Mouse (Mus musculus): ENCODE results near the gene Grin2b. TPM values are rescaled to one million over a fixed set of nuclear protein-coding genes. Genes with fewer than 3 reads are reported as not detected.

Gene Grin2b
- total and polyA plus RNA-seq, 3 experiments: not detected

DNA sequence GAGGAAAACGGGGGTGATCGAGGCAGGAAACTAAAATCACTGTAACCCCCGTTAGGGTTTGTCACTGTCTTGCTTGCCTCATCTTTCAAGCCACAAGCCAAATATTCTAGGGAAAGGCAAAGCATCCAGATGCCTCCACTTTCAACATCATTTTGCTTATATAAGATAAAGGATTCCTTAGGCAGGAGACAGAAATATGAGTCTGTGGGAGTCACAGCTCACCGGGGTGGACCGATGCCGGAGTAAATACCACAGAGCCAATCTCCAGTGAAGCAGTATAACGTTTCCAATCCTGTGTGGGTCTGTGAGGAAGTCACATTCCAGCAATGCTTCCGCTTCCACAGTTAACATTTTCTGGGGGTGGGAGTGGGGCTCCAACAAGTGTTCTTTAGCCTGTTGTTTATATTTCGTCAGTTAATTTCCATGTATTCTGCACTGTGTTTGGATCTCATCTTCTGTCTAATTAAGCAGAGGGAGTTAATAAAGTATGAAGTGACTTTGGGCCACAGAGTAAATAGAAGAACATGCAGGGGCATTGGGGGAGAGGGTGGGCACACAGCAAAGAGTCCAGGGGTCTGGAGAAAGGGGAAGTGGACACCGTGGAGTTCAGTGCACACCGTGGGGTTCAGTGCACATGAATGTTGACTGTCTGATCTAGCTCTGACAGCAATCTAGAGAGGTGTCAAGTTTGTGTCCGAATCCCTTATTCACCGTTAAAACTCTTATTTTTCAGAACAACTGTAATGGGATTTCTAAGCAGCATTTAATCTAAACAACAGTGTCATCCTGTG lies 374.9 kb downstream of the Grin2b start:
- H3K36me3 ChIP-seq (replicated peaks in 1 of 2; ENCODE audit: control insufficient read depth in 1 of 2, insufficient read depth in 1 of 2, low read length in 1 of 2): no peaks in the 10 kb centered on the region
- in situ Hi-C loops (cut with MboI; ENCODE audit: low pct_ligation_motif_present, low pct_unique_long_range_greater_than_20kb, low sequenced_read_pairs): no loop called here
- dilution Hi-C loops (cut with MboI; ENCODE audit: extremely low pct_ligation_motif_present, extremely low pct_unique_long_range_greater_than_20kb, low sequenced_read_pairs): no loop called here
- peaks cover 87% of the 10 kb centered on the region for H3K9me3 ChIP-seq (replicated peaks; ENCODE audit: low read length)
- TF ChIP-seq NELFE (IDR thresholded peaks at IDR 0.05; ENCODE audit: low read depth, low read length) (no peak), POLR2A (IDR thresholded peaks at IDR 0.05; ENCODE audit: low read depth, low read length) (no peak), USF1 (IDR thresholded peaks at IDR 0.05; ENCODE audit: low read depth, low read length) (no peak), ELF1 (IDR thresholded peaks at IDR 0.05; ENCODE audit: low read depth, low read length) (no peak), IRF4 (IDR thresholded peaks at IDR 0.05; ENCODE audit: low read depth, low read length) (no peak), MAFK (IDR thresholded peaks at IDR 0.05; ENCODE audit: insufficient replicate concordance, low read length) (no peak), MYC (IDR thresholded peaks at IDR 0.05; ENCODE audit: low read depth, low read length) (no peak), EP300 (IDR thresholded peaks at IDR 0.05; ENCODE audit: low read length) (no peak)
- H3K27ac ChIP-seq (ENCODE audit: insufficient read depth, low read depth): no peak overlapping the region
- H3K79me2 ChIP-seq (replicated peaks; ENCODE audit: control insufficient read depth, extremely low read depth, insufficient read depth, poor library complexity, severe bottlenecking): no peaks in the 10 kb centered on the region
- H3K4me1 ChIP-seq (ENCODE audit: control insufficient read depth in 1 of 2, insufficient read depth in 2 of 2): no peaks in the 10 kb centered on the region
- no peak overlapping the region for H3K4me2 ChIP-seq (ENCODE audit: insufficient read depth, low read depth, poor library complexity, severe bottlenecking)
- H3K4me3 ChIP-seq (replicated peaks in 1 of 3; ENCODE audit: low read depth in 2 of 3, low read length in 2 of 3, poor library complexity in 1 of 3): no peak overlapping the region
- H3K9ac ChIP-seq (ENCODE audit: insufficient read depth, low read depth): no peak overlapping the region
- no peak for DNase-seq (ENCODE audit: extremely low read depth)
- H3K27me3 ChIP-seq (replicated peaks): no peaks in the 10 kb centered on the region

DNA sequence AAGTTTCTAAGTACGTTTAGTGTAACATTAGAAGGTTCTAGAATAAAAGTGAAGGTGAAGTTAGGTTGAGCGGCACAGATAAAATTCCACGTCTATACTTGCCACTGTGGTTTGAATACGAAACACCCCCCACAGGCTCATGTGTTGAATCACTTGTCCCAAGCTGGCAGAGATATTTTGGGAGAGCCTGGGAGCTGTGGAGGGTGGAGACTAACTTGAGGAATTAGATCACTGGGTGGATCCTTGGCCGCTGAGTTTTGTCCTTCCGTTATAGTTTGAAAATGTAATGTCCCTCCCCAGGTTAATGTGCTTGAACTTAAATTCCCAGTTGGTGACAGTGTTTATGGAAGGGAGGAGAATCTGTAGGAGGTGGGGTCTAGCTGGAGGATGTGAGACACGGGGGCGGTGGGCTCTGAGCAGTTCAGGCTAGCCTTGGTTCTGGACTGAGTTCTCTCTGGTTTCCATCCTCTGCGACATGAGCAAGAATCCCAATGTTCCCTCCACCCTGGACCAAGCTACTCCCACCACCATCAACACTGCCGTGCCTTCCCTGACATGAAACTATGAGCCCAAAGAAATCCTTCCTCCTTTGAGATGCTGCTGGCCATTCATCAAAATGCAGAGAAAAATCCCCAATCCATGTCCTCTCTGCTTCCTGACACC lies 375.8 kb downstream of the Grin2b start:
- no peaks in the 10 kb centered on the region for H3K36me3 ChIP-seq (replicated peaks in 1 of 2; ENCODE audit: control insufficient read depth in 1 of 2, insufficient read depth in 1 of 2, low read length in 1 of 2)
- no peaks in the 10 kb centered on the region for H3K4me1 ChIP-seq (ENCODE audit: control insufficient read depth in 1 of 2, insufficient read depth in 2 of 2)
- no peaks in the 10 kb centered on the region for H3K79me2 ChIP-seq (replicated peaks; ENCODE audit: control insufficient read depth, extremely low read depth, insufficient read depth, poor library complexity, severe bottlenecking)
- no peak for DNase-seq (ENCODE audit: extremely low read depth)
- dilution Hi-C loops (cut with MboI; ENCODE audit: extremely low pct_ligation_motif_present, extremely low pct_unique_long_range_greater_than_20kb, low sequenced_read_pairs): no loop called here
- in situ Hi-C loops (cut with MboI; ENCODE audit: low pct_ligation_motif_present, low pct_unique_long_range_greater_than_20kb, low sequenced_read_pairs): no loop called here
- H3K4me2 ChIP-seq (ENCODE audit: insufficient read depth, low read depth, poor library complexity, severe bottlenecking): no peak overlapping the region
- no peak overlapping the region for H3K9ac ChIP-seq (ENCODE audit: insufficient read depth, low read depth)
- TF ChIP-seq MEF2A (IDR thresholded peaks at IDR 0.05; ENCODE audit: borderline replicate concordance, low read depth, low read length): no peak
- no peak for TF ChIP-seq GABPA (IDR thresholded peaks at IDR 0.05; ENCODE audit: insufficient replicate concordance, low read depth, low read length)
- TF ChIP-seq E2F4 (IDR thresholded peaks at IDR 0.05; ENCODE audit: insufficient replicate concordance, low read depth, low read length): no peak
- no peak for TF ChIP-seq NRF1 (IDR thresholded peaks at IDR 0.05; ENCODE audit: low read depth, low read length)
- TF ChIP-seq PAX5 (IDR thresholded peaks at IDR 0.05; ENCODE audit: low read length): no peak
- TF ChIP-seq ETS1 (conservative IDR thresholded peaks at IDR 0.05; ENCODE audit: low read depth, low read length): no peak
- TF ChIP-seq BHLHE40 (IDR thresholded peaks at IDR 0.05; ENCODE audit: low read depth, low read length): no peak
- TF ChIP-seq ZNF384 (IDR thresholded peaks at IDR 0.05; ENCODE audit: low read depth, low read length): no peak
- no peak for TF ChIP-seq TCF12 (IDR thresholded peaks at IDR 0.05; ENCODE audit: low read depth, low read length)
- no peak for TF ChIP-seq RAD21 (IDR thresholded peaks at IDR 0.05; ENCODE audit: low read depth, low read length)
- no peak for TF ChIP-seq HCFC1 (IDR thresholded peaks at IDR 0.05; ENCODE audit: low read depth, low read length)
- no peak for TF ChIP-seq ELF1 (IDR thresholded peaks at IDR 0.05; ENCODE audit: low read depth, low read length)
- TF ChIP-seq KAT2A (IDR thresholded peaks at IDR 0.05; ENCODE audit: insufficient replicate concordance, low read length): no peak
- TF ChIP-seq ZC3H11A (IDR thresholded peaks at IDR 0.05; ENCODE audit: low read depth, low read length): no peak
- no peak for TF ChIP-seq MXI1 (IDR thresholded peaks at IDR 0.05; ENCODE audit: low read depth, low read length)
- no peak for TF ChIP-seq UBTF (IDR thresholded peaks at IDR 0.05; ENCODE audit: low read depth, low read length)
- TF ChIP-seq USF1 (IDR thresholded peaks at IDR 0.05; ENCODE audit: low read depth, low read length): no peak
- TF ChIP-seq POLR2AphosphoS2 (IDR thresholded peaks at IDR 0.05; ENCODE audit: low read depth, low read length): no peak
- no peak overlapping the region for H3K4me3 ChIP-seq (replicated peaks in 1 of 3; ENCODE audit: low read depth in 2 of 3, low read length in 2 of 3, poor library complexity in 1 of 3)
- H3K27ac ChIP-seq (ENCODE audit: insufficient read depth, low read depth): no peak overlapping the region
- H3K27me3 ChIP-seq (replicated peaks): no peaks in the 10 kb centered on the region
- peaks cover 88% of the 10 kb centered on the region for H3K9me3 ChIP-seq (replicated peaks; ENCODE audit: low read length)
